Mouse (Mus musculus): Measurements from ENCODE around the gene Abcg4. TPM values are rescaled to one million over a fixed set of nuclear protein-coding genes. Genes with fewer than 3 reads are reported as not detected.

Gene Abcg4
- total and polyA plus RNA-seq, 3 experiments: 4.1 to 17.1 TPM; not detected in 1

DNA sequence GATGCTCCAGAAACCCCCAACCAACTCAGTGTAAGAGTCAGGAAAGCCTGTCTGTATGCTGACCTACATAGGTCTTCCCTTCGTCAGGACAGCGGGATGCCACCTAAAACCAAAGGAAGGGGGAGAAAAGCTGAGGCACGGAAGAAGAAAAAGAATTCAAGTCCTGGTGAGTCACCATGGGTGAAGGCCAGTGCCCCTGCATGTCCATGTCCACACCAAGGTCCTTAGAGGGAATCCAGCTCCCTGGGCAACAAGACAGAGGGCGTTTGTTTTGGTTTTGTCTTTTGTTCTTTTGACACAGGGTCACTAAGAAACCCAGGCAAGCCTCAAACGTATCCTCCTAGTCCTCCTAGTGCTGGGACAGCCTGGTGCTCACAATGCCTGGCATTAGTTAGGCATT, 47.5 kb downstream of the Abcg4 start:
- Histone ChIP-seq H3K4me1 (ENCODE audit: control insufficient read depth in 1 of 2, insufficient read depth in 2 of 2, low read length in 2 of 2) (no peaks in the 10 kb centered on the region), H3K79me2 (ENCODE audit: control insufficient read depth, insufficient read depth, low read length, poor library complexity) (no peaks in the 10 kb centered on the region), H3K36me3 (ENCODE audit: control insufficient read depth in 1 of 2, insufficient read depth in 2 of 2, low read length in 2 of 2) (no peaks in the 10 kb centered on the region), H3K9me3 (replicated peaks; ENCODE audit: insufficient read depth, low read length) (no peaks in the 10 kb centered on the region), H3K27ac (ENCODE audit: control insufficient read depth, low read depth, low read length) (no peak overlapping the region), H3K9ac (ENCODE audit: control insufficient read depth, low read depth, low read length, poor library complexity, severe bottlenecking) (no peak overlapping the region), H3K27me3 (ENCODE audit: control insufficient read depth in 1 of 2, insufficient read depth in 2 of 2, low read length in 2 of 2) (no peaks in the 10 kb centered on the region), H3K4me3 (ENCODE audit: control insufficient read depth in 1 of 2, insufficient read depth in 1 of 2, low read depth in 2 of 2, low read length in 2 of 2) (no peak overlapping the region)
- DNase-seq (ENCODE audit: low read depth, low spot score): no peak
- TF ChIP-seq MAFK (IDR thresholded peaks at IDR 0.05; ENCODE audit: borderline replicate concordance, low read depth, low read length): no peak
- TF ChIP-seq MAZ (IDR thresholded peaks at IDR 0.05; ENCODE audit: low read depth, low read length): no peak
- TF ChIP-seq TCF12 (IDR thresholded peaks at IDR 0.05; ENCODE audit: low read depth, low read length): no peak
- no peak for TF ChIP-seq CHD2 (IDR thresholded peaks at IDR 0.05; ENCODE audit: low read length)
- TF ChIP-seq MXI1 (IDR thresholded peaks at IDR 0.05; ENCODE audit: low read depth, low read length): no peak
- TF ChIP-seq CTCF (IDR thresholded peaks at IDR 0.05 in 2 of 3, conservative IDR thresholded peaks at IDR 0.05 in 1 of 3; ENCODE audit: control insufficient read depth in 1 of 3, insufficient read depth in 1 of 3, low read depth in 2 of 3, low read length in 3 of 3, poor library complexity in 1 of 3, severe bottlenecking in 1 of 3): no peak
- TF ChIP-seq E2F4 (IDR thresholded peaks at IDR 0.05; ENCODE audit: borderline replicate concordance, low read depth, low read length): no peak
- TF ChIP-seq ZC3H11A (IDR thresholded peaks at IDR 0.05; ENCODE audit: low read depth, low read length): no peak

DNA sequence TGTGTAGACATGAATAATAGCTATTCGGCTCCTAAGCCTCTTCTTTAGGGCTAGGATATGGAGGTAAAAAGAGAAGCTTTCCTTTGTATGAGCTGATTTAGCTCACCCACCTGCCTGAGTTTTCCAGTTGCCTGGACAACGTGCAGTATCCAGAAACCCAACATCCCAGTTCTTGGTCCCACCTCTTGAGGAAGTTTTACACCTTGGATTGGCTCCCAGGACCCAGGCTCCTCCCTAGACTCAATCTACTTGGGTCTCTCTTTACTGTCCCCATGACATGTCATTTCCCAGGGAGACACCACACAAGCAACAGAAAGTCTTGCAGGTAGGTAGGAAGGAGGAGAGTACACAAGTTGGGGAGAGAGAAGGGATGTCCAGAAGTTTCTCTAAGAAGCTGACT, 48.0 kb downstream of the Abcg4 start, which contains the start of gene Ccdc153:
Gene Ccdc153 (plus strand): TSS at position 278 of the 400 bp plus-strand sequence.
- Histone ChIP-seq H3K27me3 (ENCODE audit: control insufficient read depth in 1 of 2, insufficient read depth in 2 of 2, low read length in 2 of 2) (no peaks in the 10 kb centered on the region), H3K4me1 (ENCODE audit: control insufficient read depth in 1 of 2, insufficient read depth in 2 of 2, low read length in 2 of 2) (no peaks in the 10 kb centered on the region), H3K9me3 (replicated peaks; ENCODE audit: insufficient read depth, low read length) (no peaks in the 10 kb centered on the region), H3K9ac (ENCODE audit: control insufficient read depth, low read depth, low read length, poor library complexity, severe bottlenecking) (no peak within 1 kb of the TSS), H3K36me3 (ENCODE audit: control insufficient read depth in 1 of 2, insufficient read depth in 2 of 2, low read length in 2 of 2) (peaks cover 0 to 1% of the 10 kb centered on the region in 2 experiments; a peak in 2 of 4 replicates), H3K4me3 (ENCODE audit: control insufficient read depth in 1 of 2, insufficient read depth in 1 of 2, low read depth in 2 of 2, low read length in 2 of 2) (no peak within 1 kb of the TSS), H3K79me2 (ENCODE audit: control insufficient read depth, insufficient read depth, low read length, poor library complexity) (no peaks in the 10 kb centered on the region), H3K27ac (ENCODE audit: control insufficient read depth, low read depth, low read length) (no peak within 1 kb of the TSS)
- no peak for DNase-seq (ENCODE audit: low read depth, low spot score)
- TF ChIP-seq USF2 (IDR thresholded peaks at IDR 0.05; ENCODE audit: borderline replicate concordance in 1 of 2, insufficient read depth in 1 of 2, low read depth in 1 of 2, low read length in 2 of 2) (no peak), EP300 (IDR thresholded peaks at IDR 0.05; ENCODE audit: low read depth in 1 of 2, low read length in 2 of 2) (no peak), E2F4 (IDR thresholded peaks at IDR 0.05; ENCODE audit: borderline replicate concordance, low read depth, low read length) (no peak), UBTF (IDR thresholded peaks at IDR 0.05; ENCODE audit: borderline replicate concordance, insufficient read depth, low read depth, low read length) (no peak), BHLHE40 (IDR thresholded peaks at IDR 0.05; ENCODE audit: borderline replicate concordance, low read depth, low read length) (no peak), CHD1 (IDR thresholded peaks at IDR 0.05; ENCODE audit: low read depth, low read length) (no peak), MAFK (IDR thresholded peaks at IDR 0.05; ENCODE audit: borderline replicate concordance, low read depth, low read length) (no peak), HCFC1 (IDR thresholded peaks at IDR 0.05; ENCODE audit: low read depth, low read length) (no peak), MEF2A (IDR thresholded peaks at IDR 0.05; ENCODE audit: extremely low read depth, insufficient replicate concordance, low read depth, low read length, poor library complexity, severe bottlenecking) (no peak), MAX (IDR thresholded peaks at IDR 0.05; ENCODE audit: low read length) (no peak), USF1 (IDR thresholded peaks at IDR 0.05; ENCODE audit: low read depth, low read length) (no peak), GABPA (IDR thresholded peaks at IDR 0.05; ENCODE audit: low read depth, low read length) (no peak), CHD2 (IDR thresholded peaks at IDR 0.05; ENCODE audit: low read length) (no peak), ZMIZ1 (IDR thresholded peaks at IDR 0.05; ENCODE audit: low read depth, low read length) (no peak), GATA1 (IDR thresholded peaks at IDR 0.05; ENCODE audit: low read depth, low read length) (no peak), TBP (IDR thresholded peaks at IDR 0.05; ENCODE audit: low read depth, low read length) (no peak), RAD21 (IDR thresholded peaks at IDR 0.05; ENCODE audit: low read depth, low read length) (no peak), RCOR1 (IDR thresholded peaks at IDR 0.05; ENCODE audit: low read depth, low read length) (no peak)

Measured in MEL (cell line).